Mouse (Mus musculus): ENCODE results near the gene Birc6.

Gene Birc6

GRCm38 (mm10) chr17:74711627-74712026, 183.5 kb downstream of the Birc6 start:
- no peak for DNase-seq

- DNase-seq = no peak
These were observed 187.0 kb downstream of the Birc6 start for GRCm38 (mm10) chr17:74715128-74715527.

GRCm38 (mm10) chr17:74715724-74716123, 187.6 kb downstream of the Birc6 start:
- DNase-seq = no peak

- no peak for DNase-seq
These were observed 188.5 kb downstream of the Birc6 start for GRCm38 (mm10) chr17:74716643-74717042.

GRCm38 (mm10) chr17:74717091-74717617, 189.1 kb downstream of the Birc6 start:
- DNase-seq = no peak

- DNase-seq = peak; percentile 99
These were observed 189.6 kb downstream of the Birc6 start, which contains the start of gene Ttc27 for GRCm38 (mm10) chr17:74717618-74718151. Gene Ttc27 (plus strand): TSS chr17:74717732.

GRCm38 (mm10) chr17:74732872-74733271, 204.8 kb downstream of the Birc6 start:
- DNase-seq = peak; percentile 5 to 12

GRCm38 (mm10) chr17:74735392-74735791, 207.3 kb downstream of the Birc6 start:
- no peak for DNase-seq

GRCm38 (mm10) chr17:74749659-74750058, 221.6 kb downstream of the Birc6 start:
- DNase-seq = no peak

GRCm38 (mm10) chr17:74751026-74751425, 222.9 kb downstream of the Birc6 start:
- no peak for DNase-seq
